Mouse (Mus musculus): Measurements from ENCODE around the gene Tead1.
"Not testable (repeated sequence)": the region's sequence is repeated elsewhere in the genome, so short reads cannot be mapped to it uniquely, and the experiment has no call there.

Tead1 gene

GRCm38 (mm10) chr7:112868551-112869465 lies 189.7 kb downstream of the Tead1 start:
- peak; percentile 37 to 47 for DNase-seq

- DNase-seq = no peak
These were observed 192.6 kb downstream of the Tead1 start for GRCm38 (mm10) chr7:112871752-112872151.

- DNase-seq = no peak
These were observed 193.5 kb downstream of the Tead1 start for GRCm38 (mm10) chr7:112872435-112873196.

- DNase-seq = no peak
These were observed 197.0 kb downstream of the Tead1 start for GRCm38 (mm10) chr7:112876128-112876527.

- no peak for DNase-seq
These were observed 204.7 kb downstream of the Tead1 start for GRCm38 (mm10) chr7:112883791-112884274.

GRCm38 (mm10) chr7:112885546-112885945 lies 206.4 kb downstream of the Tead1 start:
- DNase-seq = no peak

GRCm38 (mm10) chr7:112891883-112892282 lies 212.8 kb downstream of the Tead1 start:
- DNase-seq = no peak

GRCm38 (mm10) chr7:112892595-112892994 lies 213.5 kb downstream of the Tead1 start:
- no peak for DNase-seq

GRCm38 (mm10) chr7:112896363-112896762 lies 217.2 kb downstream of the Tead1 start:
- DNase-seq = no peak

GRCm38 (mm10) chr7:112901710-112902109 lies 222.6 kb downstream of the Tead1 start:
- DNase-seq = no peak

- DNase-seq = no peak
These were observed 227.7 kb downstream of the Tead1 start for GRCm38 (mm10) chr7:112906848-112907247.

GRCm38 (mm10) chr7:112907468-112907867 lies 228.3 kb downstream of the Tead1 start:
- no peak for DNase-seq

- DNase-seq = no peak
These were observed 230.0 kb downstream of the Tead1 start for GRCm38 (mm10) chr7:112909164-112909563.

GRCm38 (mm10) chr7:112912969-112913368 lies 233.9 kb downstream of the Tead1 start:
- DNase-seq = no peak

- DNase-seq = no peak
These were observed 236.5 kb downstream of the Tead1 start for GRCm38 (mm10) chr7:112915571-112915970.

GRCm38 (mm10) chr7:112917613-112918278 lies 238.6 kb downstream of the Tead1 start:
- no peak for DNase-seq

GRCm38 (mm10) chr7:112918279-112918991 lies 239.3 kb downstream of the Tead1 start:
- DNase-seq = no peak

- DNase-seq = peak; percentile 28 to 33
These were observed 240.7 kb downstream of the Tead1 start for GRCm38 (mm10) chr7:112919845-112920244.

- no peak for DNase-seq
These were observed 243.7 kb downstream of the Tead1 start for GRCm38 (mm10) chr7:112922801-112923200.

GRCm38 (mm10) chr7:112923712-112924111 lies 244.6 kb downstream of the Tead1 start:
- no peak for DNase-seq

GRCm38 (mm10) chr7:112930669-112931068 lies 251.6 kb downstream of the Tead1 start:
- no peak for DNase-seq

GRCm38 (mm10) chr7:112935876-112936275 lies 256.8 kb downstream of the Tead1 start:
- DNase-seq = not testable (repeated sequence)
